Mouse (Mus musculus): ENCODE results near the gene Ccnk. TPM values are rescaled to one million over a fixed set of nuclear protein-coding genes. Genes with fewer than 3 reads are reported as not detected.

Ccnk gene
- polyA plus RNA-seq, 1 experiment from 2014 or later, result 5.6 TPM

DNA sequence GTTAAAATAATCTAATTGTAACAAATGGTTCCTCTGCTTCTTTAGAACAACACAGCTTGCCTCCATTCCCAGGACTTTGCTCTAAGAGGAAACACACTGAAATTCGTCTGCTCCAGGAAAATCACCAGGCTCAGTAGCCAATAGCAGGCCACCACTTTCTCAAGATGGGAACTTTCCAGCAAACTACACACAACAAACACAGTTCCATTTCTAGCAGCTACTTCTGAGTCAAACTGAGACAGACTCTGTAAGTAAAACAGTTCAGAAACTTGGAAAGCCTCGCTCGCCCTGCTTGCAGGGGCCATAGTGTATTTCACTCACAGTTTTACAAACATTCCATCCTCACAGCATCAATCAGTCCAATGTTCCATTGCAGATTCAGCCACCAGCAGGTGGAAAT, 3.0 kb upstream of the Ccnk start:
- Histone ChIP-seq H3K27ac (ENCODE audit: low read depth, low read length) (no peak overlapping the region), H3K36me3 (ENCODE audit: control insufficient read depth, insufficient read depth, low read length) (no peaks in the 10 kb centered on the region), H3K27me3 (ENCODE audit: control insufficient read depth, insufficient read depth, low read length) (no peaks in the 10 kb centered on the region), H3K4me3 (ENCODE audit: low read depth, low read length) (no peak overlapping the region), H3K4me1 (ENCODE audit: control insufficient read depth, insufficient read depth, low read length) (peaks cover 32% of the 10 kb centered on the region), H3K4me2 (no peak overlapping the region), H3K9ac (ENCODE audit: low read depth, low read length) (no peak overlapping the region), H3K9me3 (replicated peaks; ENCODE audit: control insufficient read depth, low read length) (no peaks in the 10 kb centered on the region)
- no peak for ATAC-seq (replicated peaks; ENCODE audit: insufficient number of reproducible peaks, low FRiP score, low TSS enrichment)
- WGBS (ENCODE audit: insufficient replicate concordance), result 77% methylated on average over 3 of the region's 3 CpGs

- H3K4me2 ChIP-seq, result peak overlapping the region; percentile 71
Measured at GRCm38 (mm10) chr12:108178331-108179245, 791 bp upstream of the Ccnk start.

GRCm38 (mm10) chr12:108179246-108179320, 296 bp upstream of the Ccnk start, which contains the start of gene Setd3:
TSS of gene Setd3 (minus strand) at chr12:108179314.
- Histone ChIP-seq H3K4me1 (ENCODE audit: control insufficient read depth, insufficient read depth, low read length) (peaks cover 23% of the 10 kb centered on the region), H3K27ac (ENCODE audit: low read depth, low read length) (peak within 1 kb of the TSS; percentile 92), H3K4me2 (peak within 1 kb of the TSS; percentile 85), H3K9ac (ENCODE audit: low read depth, low read length) (peak within 1 kb of the TSS; percentile 92), H3K9me3 (replicated peaks; ENCODE audit: control insufficient read depth, low read length) (no peaks in the 10 kb centered on the region), H3K36me3 (ENCODE audit: control insufficient read depth, insufficient read depth, low read length) (0 out of 2 replicates have a peak, but pooled peaks cover 3% of the 10 kb centered on the region), H3K4me3 (ENCODE audit: low read depth, low read length) (peak within 1 kb of the TSS; percentile 68), H3K27me3 (ENCODE audit: control insufficient read depth, insufficient read depth, low read length) (no peaks in the 10 kb centered on the region)
- ATAC-seq (replicated peaks; ENCODE audit: insufficient number of reproducible peaks, low FRiP score, low TSS enrichment), result no peak
- WGBS (ENCODE audit: insufficient replicate concordance), result 0% methylated on average over 8 of the region's 9 CpGs

More at GRCm38 (mm10) chr12:108178331-108179245, 791 bp upstream of the Ccnk start:
- Histone ChIP-seq H3K4me3 (ENCODE audit: low read depth, low read length) (peak overlapping the region; percentile 68), H3K36me3 (ENCODE audit: control insufficient read depth, insufficient read depth, low read length) (0 out of 2 replicates have a peak, but pooled peaks cover 3% of the 10 kb centered on the region), H3K27ac (ENCODE audit: low read depth, low read length) (peak overlapping the region; percentile 92), H3K27me3 (ENCODE audit: control insufficient read depth, insufficient read depth, low read length) (no peaks in the 10 kb centered on the region), H3K9ac (ENCODE audit: low read depth, low read length) (peak overlapping the region; percentile 90), H3K4me1 (ENCODE audit: control insufficient read depth, insufficient read depth, low read length) (peaks cover 23% of the 10 kb centered on the region), H3K9me3 (replicated peaks; ENCODE audit: control insufficient read depth, low read length) (no peaks in the 10 kb centered on the region)
- peak; percentile 66 for ATAC-seq (replicated peaks; ENCODE audit: insufficient number of reproducible peaks, low FRiP score, low TSS enrichment)
- WGBS (ENCODE audit: insufficient replicate concordance), result under 1% methylated on average over 93 of the region's 103 CpGs

GRCm38 (mm10) chr12:108181716-108182115, 2.3 kb downstream of the Ccnk start:
- no peak for ATAC-seq (replicated peaks; ENCODE audit: insufficient number of reproducible peaks, low FRiP score, low TSS enrichment)
- WGBS (ENCODE audit: insufficient replicate concordance), result 85% methylated on average over 6 of the region's 6 CpGs
- Histone ChIP-seq H3K4me3 (ENCODE audit: low read depth, low read length) (no peak overlapping the region), H3K27ac (ENCODE audit: low read depth, low read length) (no peak overlapping the region), H3K27me3 (ENCODE audit: control insufficient read depth, insufficient read depth, low read length) (no peaks in the 10 kb centered on the region), H3K4me2 (no peak overlapping the region), H3K9ac (ENCODE audit: low read depth, low read length) (no peak overlapping the region), H3K36me3 (ENCODE audit: control insufficient read depth, insufficient read depth, low read length) (peaks cover 10% of the 10 kb centered on the region), H3K4me1 (ENCODE audit: control insufficient read depth, insufficient read depth, low read length) (peaks cover 14% of the 10 kb centered on the region), H3K9me3 (replicated peaks; ENCODE audit: control insufficient read depth, low read length) (no peaks in the 10 kb centered on the region)

- H3K36me3 ChIP-seq (ENCODE audit: control insufficient read depth, insufficient read depth, low read length), result peaks cover 35% of the 10 kb centered on the region
- no peak overlapping the region for H3K4me3 ChIP-seq (ENCODE audit: low read depth, low read length)
- no peak overlapping the region for H3K4me2 ChIP-seq
- H3K27ac ChIP-seq (ENCODE audit: low read depth, low read length), result no peak overlapping the region
- H3K9ac ChIP-seq (ENCODE audit: low read depth, low read length), result no peak overlapping the region
- no peaks in the 10 kb centered on the region for H3K4me1 ChIP-seq (ENCODE audit: control insufficient read depth, insufficient read depth, low read length)
- H3K9me3 ChIP-seq (replicated peaks; ENCODE audit: control insufficient read depth, low read length), result no peaks in the 10 kb centered on the region
- ATAC-seq (replicated peaks; ENCODE audit: insufficient number of reproducible peaks, low FRiP score, low TSS enrichment), result no peak
- 93% methylated on average over 6 of the region's 6 CpGs for WGBS (ENCODE audit: insufficient replicate concordance)
- no peaks in the 10 kb centered on the region for H3K27me3 ChIP-seq (ENCODE audit: control insufficient read depth, insufficient read depth, low read length)
Measured at GRCm38 (mm10) chr12:108187541-108188091, 8.2 kb downstream of the Ccnk start.

DNA sequence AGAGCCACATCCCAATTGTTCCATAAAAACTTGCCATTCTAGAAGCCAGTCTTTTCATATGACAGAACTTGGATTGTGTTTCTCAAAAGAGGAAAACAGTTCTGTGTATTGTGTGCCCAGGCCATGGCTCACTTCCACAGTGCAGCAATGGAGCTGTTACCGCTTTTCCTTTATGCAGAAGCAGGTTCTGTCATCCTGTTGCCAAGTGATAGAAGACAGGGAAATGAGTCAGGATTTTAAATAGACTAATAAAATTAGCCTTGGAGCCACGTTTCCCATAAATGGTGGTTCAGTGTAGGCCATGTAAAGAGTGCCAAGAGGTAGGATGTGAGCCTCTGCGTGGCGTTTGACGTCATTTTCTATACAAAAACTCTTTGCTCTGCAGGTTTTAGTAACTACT, 14.5 kb downstream of the Ccnk start:
- Histone ChIP-seq H3K4me3 (ENCODE audit: low read depth, low read length) (no peak overlapping the region), H3K4me1 (ENCODE audit: control insufficient read depth, insufficient read depth, low read length) (no peaks in the 10 kb centered on the region), H3K36me3 (ENCODE audit: control insufficient read depth, insufficient read depth, low read length) (peaks cover 43% of the 10 kb centered on the region), H3K9ac (ENCODE audit: low read depth, low read length) (no peak overlapping the region), H3K9me3 (replicated peaks; ENCODE audit: control insufficient read depth, low read length) (no peaks in the 10 kb centered on the region), H3K27ac (ENCODE audit: low read depth, low read length) (no peak overlapping the region), H3K4me2 (no peak overlapping the region), H3K27me3 (ENCODE audit: control insufficient read depth, insufficient read depth, low read length) (no peaks in the 10 kb centered on the region)
- 94% methylated on average over 5 of the region's 5 CpGs for WGBS (ENCODE audit: insufficient replicate concordance)
- no peak for ATAC-seq (replicated peaks; ENCODE audit: insufficient number of reproducible peaks, low FRiP score, low TSS enrichment)

- no peaks in the 10 kb centered on the region for H3K4me1 ChIP-seq (ENCODE audit: control insufficient read depth, insufficient read depth, low read length)
- peaks cover 39% of the 10 kb centered on the region for H3K36me3 ChIP-seq (ENCODE audit: control insufficient read depth, insufficient read depth, low read length)
- 96% methylated on average over 11 of the region's 11 CpGs for WGBS (ENCODE audit: insufficient replicate concordance)
- no peaks in the 10 kb centered on the region for H3K27me3 ChIP-seq (ENCODE audit: control insufficient read depth, insufficient read depth, low read length)
- H3K4me2 ChIP-seq, result no peak overlapping the region
- no peak overlapping the region for H3K4me3 ChIP-seq (ENCODE audit: low read depth, low read length)
- ATAC-seq (replicated peaks; ENCODE audit: insufficient number of reproducible peaks, low FRiP score, low TSS enrichment), result no peak
- no peak overlapping the region for H3K27ac ChIP-seq (ENCODE audit: low read depth, low read length)
- H3K9ac ChIP-seq (ENCODE audit: low read depth, low read length), result no peak overlapping the region
- H3K9me3 ChIP-seq (replicated peaks; ENCODE audit: control insufficient read depth, low read length), result no peaks in the 10 kb centered on the region
Measured at GRCm38 (mm10) chr12:108195761-108196160, 16.4 kb downstream of the Ccnk start.

DNA sequence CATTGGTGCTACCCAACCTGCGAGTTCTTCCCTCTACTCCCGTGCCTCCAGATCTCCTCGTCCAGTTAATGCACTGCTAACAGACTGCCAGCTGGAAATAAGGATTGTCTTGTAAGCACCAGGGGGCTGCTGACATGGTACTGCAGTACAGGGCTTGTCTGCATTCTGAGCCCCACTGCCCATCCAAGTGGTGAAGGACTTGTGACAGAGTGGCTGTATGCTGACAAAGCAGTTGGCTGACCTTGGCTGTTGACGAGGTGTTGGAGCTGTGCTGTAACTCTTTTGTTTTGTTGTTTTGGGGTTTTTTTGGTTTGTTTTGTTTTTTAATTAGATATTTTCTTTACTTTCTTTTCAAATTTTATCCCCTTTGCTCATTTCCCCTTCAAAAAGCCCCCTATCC, 19.1 kb downstream of the Ccnk start:
- no peak for ATAC-seq (replicated peaks; ENCODE audit: insufficient number of reproducible peaks, low FRiP score, low TSS enrichment)
- 80% methylated on average over 4 of the region's 4 CpGs for WGBS (ENCODE audit: insufficient replicate concordance)
- no peak overlapping the region for H3K4me3 ChIP-seq (ENCODE audit: low read depth, low read length)
- H3K9me3 ChIP-seq (replicated peaks; ENCODE audit: control insufficient read depth, low read length), result no peaks in the 10 kb centered on the region
- no peaks in the 10 kb centered on the region for H3K27me3 ChIP-seq (ENCODE audit: control insufficient read depth, insufficient read depth, low read length)
- H3K36me3 ChIP-seq (ENCODE audit: control insufficient read depth, insufficient read depth, low read length), result peaks cover 35% of the 10 kb centered on the region
- H3K9ac ChIP-seq (ENCODE audit: low read depth, low read length), result no peak overlapping the region
- no peak overlapping the region for H3K27ac ChIP-seq (ENCODE audit: low read depth, low read length)
- no peak overlapping the region for H3K4me2 ChIP-seq
- H3K4me1 ChIP-seq (ENCODE audit: control insufficient read depth, insufficient read depth, low read length), result no peaks in the 10 kb centered on the region

DNA sequence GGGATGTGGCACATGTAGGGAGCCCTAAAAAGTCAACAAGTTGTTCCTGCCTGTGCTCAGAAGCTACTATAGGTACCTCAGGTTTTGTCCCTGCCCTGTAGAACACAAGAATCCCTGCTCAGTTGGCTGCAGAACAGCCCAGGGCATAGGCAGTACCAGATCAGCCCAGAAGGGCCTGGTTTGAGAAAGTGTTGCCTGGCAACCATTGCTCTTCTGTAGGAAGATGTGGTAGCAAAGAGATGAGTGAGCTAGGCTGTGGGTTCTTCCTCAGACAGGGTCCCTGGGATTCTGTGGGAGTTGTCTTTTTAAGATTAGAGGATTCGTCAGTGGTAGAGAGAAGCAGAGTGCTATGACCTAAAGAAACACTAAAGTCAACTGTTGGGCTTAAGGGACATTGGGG, 20.7 kb downstream of the Ccnk start:
- Histone ChIP-seq H3K4me1 (ENCODE audit: control insufficient read depth, insufficient read depth, low read length) (no peaks in the 10 kb centered on the region), H3K4me2 (no peak overlapping the region), H3K4me3 (ENCODE audit: low read depth, low read length) (no peak overlapping the region), H3K27me3 (ENCODE audit: control insufficient read depth, insufficient read depth, low read length) (no peaks in the 10 kb centered on the region), H3K36me3 (ENCODE audit: control insufficient read depth, insufficient read depth, low read length) (peaks cover 38% of the 10 kb centered on the region), H3K27ac (ENCODE audit: low read depth, low read length) (no peak overlapping the region), H3K9me3 (replicated peaks; ENCODE audit: control insufficient read depth, low read length) (no peaks in the 10 kb centered on the region), H3K9ac (ENCODE audit: low read depth, low read length) (no peak overlapping the region)
- WGBS (ENCODE audit: insufficient replicate concordance), result 85% methylated on average over 1 of the region's 1 CpGs
- no peak for ATAC-seq (replicated peaks; ENCODE audit: insufficient number of reproducible peaks, low FRiP score, low TSS enrichment)
